Mouse (Mus musculus): ENCODE results near the gene Cd6. TPM values are rescaled to one million over a fixed set of nuclear protein-coding genes. Genes with fewer than 3 reads are reported as not detected.

The Cd6 gene
- total and polyA plus RNA-seq, 3 experiments, result not detected

DNA sequence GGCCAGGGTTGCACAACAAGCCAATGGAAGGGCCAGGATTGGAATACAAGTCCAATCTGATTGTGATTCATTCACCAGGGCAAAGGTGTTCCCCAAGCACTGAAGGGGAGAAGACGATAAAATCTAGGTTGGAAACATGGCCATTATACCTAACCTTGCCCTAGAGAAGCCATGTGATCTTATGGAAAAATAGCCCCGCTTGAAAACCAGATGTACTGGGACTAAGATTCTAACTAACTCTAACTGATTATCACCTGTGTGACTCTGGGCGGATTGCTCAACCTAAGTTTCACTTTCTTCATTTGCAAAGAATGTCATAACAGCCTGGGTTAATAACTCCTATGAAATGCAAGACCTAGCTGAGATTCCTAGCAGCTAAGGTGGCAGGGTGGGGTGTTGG lies 25.6 kb upstream of the Cd6 start:
- H3K4me1 ChIP-seq (ENCODE audit: control insufficient read depth in 1 of 2, insufficient read depth in 2 of 2, low read length in 2 of 2), result no peaks in the 10 kb centered on the region
- H3K36me3 ChIP-seq (ENCODE audit: control insufficient read depth in 1 of 2, insufficient read depth in 2 of 2, low read length in 2 of 2), result no peaks in the 10 kb centered on the region

DNA sequence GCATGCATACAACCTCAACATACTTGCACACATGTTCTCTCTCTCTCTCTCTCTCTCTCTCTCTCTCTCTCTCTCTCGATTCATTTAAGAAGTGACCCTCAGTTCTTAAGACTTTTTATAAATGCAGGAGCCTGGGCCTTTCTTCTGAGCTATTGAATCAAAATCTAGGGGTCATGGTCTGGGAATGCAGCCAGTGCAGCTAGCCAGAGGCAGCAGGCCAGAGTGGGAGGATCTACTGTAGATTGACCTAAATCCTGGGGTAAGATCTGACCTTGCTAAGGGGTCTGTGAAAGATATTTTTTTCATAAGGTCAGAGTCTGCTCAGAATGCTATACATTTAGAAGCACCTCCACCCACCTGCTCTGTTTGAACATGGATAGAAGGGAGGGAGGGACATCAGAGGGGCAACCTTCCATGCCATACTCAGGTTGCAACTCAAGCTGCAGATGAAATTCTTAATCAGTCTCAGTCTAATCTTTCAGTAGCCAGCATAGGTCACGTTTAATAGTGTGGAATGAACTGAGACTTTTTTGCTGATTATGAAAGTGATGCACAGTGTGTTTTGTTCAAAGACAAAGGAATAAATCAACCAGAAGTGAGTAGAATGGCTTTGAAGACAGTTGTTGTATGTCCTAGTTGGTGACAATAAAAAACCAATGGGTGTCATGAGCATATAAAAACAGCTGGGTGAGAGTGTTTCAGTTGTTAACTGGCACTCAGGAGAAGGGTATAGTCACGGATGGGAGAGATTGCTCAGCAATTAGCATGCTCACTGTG lies 17.6 kb upstream of the Cd6 start:
- Histone ChIP-seq H3K4me3 (ENCODE audit: control insufficient read depth in 1 of 2, insufficient read depth in 1 of 2, low read depth in 2 of 2, low read length in 2 of 2) (no peak overlapping the region), H3K27me3 (ENCODE audit: control insufficient read depth in 1 of 2, insufficient read depth in 2 of 2, low read length in 2 of 2) (peaks cover 0 to 4% of the 10 kb centered on the region in 2 experiments; a peak in 1 of 4 replicates), H3K27ac (ENCODE audit: control insufficient read depth, low read depth, low read length) (no peak overlapping the region), H3K9me3 (replicated peaks; ENCODE audit: insufficient read depth, low read length) (no peaks in the 10 kb centered on the region), H3K9ac (ENCODE audit: control insufficient read depth, low read depth, low read length, poor library complexity, severe bottlenecking) (no peak overlapping the region), H3K79me2 (ENCODE audit: control insufficient read depth, insufficient read depth, low read length, poor library complexity) (no peaks in the 10 kb centered on the region), H3K36me3 (ENCODE audit: control insufficient read depth in 1 of 2, insufficient read depth in 2 of 2, low read length in 2 of 2) (no peaks in the 10 kb centered on the region), H3K4me1 (ENCODE audit: control insufficient read depth in 1 of 2, insufficient read depth in 2 of 2, low read length in 2 of 2) (no peaks in the 10 kb centered on the region)
- DNase-seq (ENCODE audit: low read depth, low spot score), result no peak
- TF ChIP-seq GATA1 (IDR thresholded peaks at IDR 0.05; ENCODE audit: low read depth, low read length) (no peak), SIN3A (IDR thresholded peaks at IDR 0.05; ENCODE audit: low read length) (no peak), USF2 (IDR thresholded peaks at IDR 0.05; ENCODE audit: borderline replicate concordance in 1 of 2, insufficient read depth in 1 of 2, low read depth in 1 of 2, low read length in 2 of 2) (no peak), CHD1 (IDR thresholded peaks at IDR 0.05; ENCODE audit: low read depth, low read length) (no peak), JUND (IDR thresholded peaks at IDR 0.05; ENCODE audit: low read depth, low read length) (no peak), SMC3 (IDR thresholded peaks at IDR 0.05; ENCODE audit: low read depth, low read length) (no peak), E2F4 (IDR thresholded peaks at IDR 0.05; ENCODE audit: borderline replicate concordance, low read depth, low read length) (no peak), GABPA (IDR thresholded peaks at IDR 0.05; ENCODE audit: low read depth, low read length) (no peak), TBP (IDR thresholded peaks at IDR 0.05; ENCODE audit: low read depth, low read length) (no peak), UBTF (IDR thresholded peaks at IDR 0.05; ENCODE audit: borderline replicate concordance, insufficient read depth, low read depth, low read length) (no peak), MAZ (IDR thresholded peaks at IDR 0.05; ENCODE audit: low read depth, low read length) (no peak), ZMIZ1 (IDR thresholded peaks at IDR 0.05; ENCODE audit: low read depth, low read length) (no peak)

More for the DNA sequence above, 25.6 kb upstream of the Cd6 start:
- no peak overlapping the region for H3K27ac ChIP-seq (ENCODE audit: control insufficient read depth, low read depth, low read length)
- H3K9ac ChIP-seq (ENCODE audit: control insufficient read depth, low read depth, low read length, poor library complexity, severe bottlenecking), result no peak overlapping the region
- no peaks in the 10 kb centered on the region for H3K27me3 ChIP-seq (ENCODE audit: control insufficient read depth in 1 of 2, insufficient read depth in 2 of 2, low read length in 2 of 2)
- H3K79me2 ChIP-seq (ENCODE audit: control insufficient read depth, insufficient read depth, low read length, poor library complexity), result no peaks in the 10 kb centered on the region
- no peak for DNase-seq (ENCODE audit: low read depth, low spot score)
- no peak for TF ChIP-seq TBP (IDR thresholded peaks at IDR 0.05; ENCODE audit: low read depth, low read length)
- no peak for TF ChIP-seq USF2 (IDR thresholded peaks at IDR 0.05; ENCODE audit: borderline replicate concordance in 1 of 2, insufficient read depth in 1 of 2, low read depth in 1 of 2, low read length in 2 of 2)
- TF ChIP-seq MAX (IDR thresholded peaks at IDR 0.05; ENCODE audit: low read length), result no peak
- no peak overlapping the region for H3K4me3 ChIP-seq (ENCODE audit: control insufficient read depth in 1 of 2, insufficient read depth in 1 of 2, low read depth in 2 of 2, low read length in 2 of 2)
- no peaks in the 10 kb centered on the region for H3K9me3 ChIP-seq (replicated peaks; ENCODE audit: insufficient read depth, low read length)

DNA sequence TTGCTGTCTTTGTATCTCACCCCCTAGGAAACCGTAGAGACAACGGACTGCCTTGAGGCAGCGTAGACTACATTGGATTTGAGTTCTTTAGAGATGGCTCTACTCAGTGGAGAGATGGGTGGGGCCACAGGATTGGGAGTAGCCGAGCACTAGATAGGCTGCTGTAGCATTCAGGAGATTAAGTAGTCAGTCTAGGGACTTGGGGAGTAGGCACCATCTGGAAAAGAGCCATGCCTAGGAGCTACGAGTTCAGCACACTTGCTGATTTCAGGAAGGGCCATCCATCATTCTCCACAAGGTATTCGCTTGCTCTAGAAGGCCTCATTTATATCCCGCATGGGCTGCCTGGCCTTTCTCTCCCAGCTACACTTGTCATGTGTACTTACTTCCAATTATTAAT lies 16.3 kb upstream of the Cd6 start:
- Histone ChIP-seq H3K79me2 (ENCODE audit: control insufficient read depth, insufficient read depth, low read length, poor library complexity) (no peaks in the 10 kb centered on the region), H3K9me3 (replicated peaks; ENCODE audit: insufficient read depth, low read length) (no peaks in the 10 kb centered on the region), H3K4me1 (ENCODE audit: control insufficient read depth in 1 of 2, insufficient read depth in 2 of 2, low read length in 2 of 2) (no peaks in the 10 kb centered on the region), H3K27ac (ENCODE audit: control insufficient read depth, low read depth, low read length) (no peak overlapping the region), H3K4me3 (ENCODE audit: control insufficient read depth in 1 of 2, insufficient read depth in 1 of 2, low read depth in 2 of 2, low read length in 2 of 2) (no peak overlapping the region), H3K36me3 (ENCODE audit: control insufficient read depth in 1 of 2, insufficient read depth in 2 of 2, low read length in 2 of 2) (no peaks in the 10 kb centered on the region), H3K27me3 (ENCODE audit: control insufficient read depth in 1 of 2, insufficient read depth in 2 of 2, low read length in 2 of 2) (peaks cover 0 to 4% of the 10 kb centered on the region in 2 experiments; a peak in 1 of 4 replicates), H3K9ac (ENCODE audit: control insufficient read depth, low read depth, low read length, poor library complexity, severe bottlenecking) (no peak overlapping the region)
- DNase-seq (ENCODE audit: low read depth, low spot score), result no peak
- TF ChIP-seq RAD21 (IDR thresholded peaks at IDR 0.05; ENCODE audit: low read depth, low read length), result no peak
- no peak for TF ChIP-seq ELF1 (IDR thresholded peaks at IDR 0.05; ENCODE audit: low read depth, low read length)
- no peak for TF ChIP-seq HCFC1 (IDR thresholded peaks at IDR 0.05; ENCODE audit: low read depth, low read length)
- no peak for TF ChIP-seq MXI1 (IDR thresholded peaks at IDR 0.05; ENCODE audit: low read depth, low read length)
- TF ChIP-seq MAX (IDR thresholded peaks at IDR 0.05; ENCODE audit: low read length), result no peak
- no peak for TF ChIP-seq CHD1 (IDR thresholded peaks at IDR 0.05; ENCODE audit: low read depth, low read length)
- TF ChIP-seq MYB (IDR thresholded peaks at IDR 0.05; ENCODE audit: low read depth, low read length), result no peak
- TF ChIP-seq TAL1 (IDR thresholded peaks at IDR 0.05; ENCODE audit: low read length), result no peak
- no peak for TF ChIP-seq TBP (IDR thresholded peaks at IDR 0.05; ENCODE audit: low read depth, low read length)
- TF ChIP-seq RCOR1 (IDR thresholded peaks at IDR 0.05; ENCODE audit: low read depth, low read length), result no peak
- no peak for TF ChIP-seq EP300 (IDR thresholded peaks at IDR 0.05; ENCODE audit: low read depth in 1 of 2, low read length in 2 of 2)
- no peak for TF ChIP-seq POLR2AphosphoS5 (IDR thresholded peaks at IDR 0.05; ENCODE audit: borderline replicate concordance, low read depth, low read length)
- no peak for TF ChIP-seq ZNF384 (IDR thresholded peaks at IDR 0.05; ENCODE audit: low read depth, low read length)
- TF ChIP-seq KAT2A (conservative IDR thresholded peaks at IDR 0.05; ENCODE audit: low read depth, low read length), result no peak
- TF ChIP-seq ZKSCAN1 (IDR thresholded peaks at IDR 0.05; ENCODE audit: low read depth, low read length), result no peak
